Mouse (Mus musculus) embryo, embryonic 9.5 days (tissue): ENCODE data around the gene Adamtsl4.

Experiments used
- DNase-seq: peaks from one replicate; pipeline ENCODE4 v3.0.0-alpha.2; 2017; ENCODE audit errors: extremely low spot score

Gene Adamtsl4

DNA sequence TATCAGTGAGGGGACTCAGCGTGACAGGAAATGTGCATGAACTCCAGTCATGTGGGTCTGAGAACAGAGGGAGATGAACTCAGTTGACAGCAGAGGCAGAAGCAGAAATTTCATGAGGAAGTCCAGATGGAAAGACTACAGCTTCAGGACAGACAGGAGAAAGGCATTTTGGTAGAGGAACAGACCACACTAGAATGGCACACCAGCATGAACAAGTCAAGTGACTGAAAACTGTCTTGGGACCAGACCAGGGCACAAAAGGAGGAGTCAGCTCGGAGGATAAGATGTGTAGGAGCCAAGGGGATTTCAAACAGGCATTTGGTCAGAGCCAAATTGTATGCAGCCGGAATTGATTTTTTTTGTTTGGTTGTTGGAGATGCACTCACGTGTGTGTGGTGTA is 52.1 kb downstream of the Adamtsl4 start:
- DNase-seq: no peak

DNA sequence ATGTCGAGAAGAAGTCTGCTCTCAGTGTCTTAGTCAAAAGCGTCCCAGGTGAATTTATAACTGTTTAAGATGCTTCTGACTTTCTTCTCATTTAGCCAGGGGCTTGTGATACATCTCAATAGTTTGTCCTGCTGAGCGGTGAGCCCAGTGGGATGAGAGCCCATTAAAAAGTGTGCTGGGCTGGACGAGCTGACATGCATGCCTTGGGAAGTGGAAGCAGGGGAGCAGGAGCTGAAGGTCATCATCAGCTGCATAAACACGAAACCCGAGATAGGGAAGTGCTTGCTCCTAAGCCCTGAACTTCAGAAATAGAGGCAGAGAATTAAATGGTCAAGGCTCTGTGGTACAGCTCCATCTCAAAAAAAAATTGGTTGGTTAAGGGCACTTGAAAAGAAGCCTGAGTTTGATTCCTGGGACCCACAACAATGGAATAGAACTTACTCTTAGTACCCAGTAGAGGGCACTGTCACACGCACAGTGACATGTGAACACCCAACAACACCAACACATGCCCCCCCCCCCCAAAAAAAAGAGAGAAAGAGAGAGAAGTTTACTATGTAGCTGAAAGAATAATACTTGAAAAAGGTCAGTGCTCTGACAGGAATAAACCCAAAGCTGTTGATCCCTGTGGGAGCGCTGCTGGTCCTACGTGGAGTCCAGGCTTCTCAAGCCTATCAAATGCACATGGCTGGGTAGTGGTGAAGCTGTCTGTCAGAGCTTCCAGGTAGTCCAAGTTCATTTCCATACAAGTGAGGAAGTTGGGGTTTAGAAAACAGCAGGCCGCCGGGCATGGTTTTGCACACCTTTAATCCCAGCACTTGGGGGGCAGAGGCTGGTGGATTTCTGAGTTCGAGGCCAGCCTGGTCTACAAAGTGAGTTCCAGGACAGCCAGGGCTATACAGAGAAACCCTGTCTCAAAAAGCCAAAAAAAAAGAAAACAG is 54.8 kb downstream of the Adamtsl4 start:
- DNase-seq: peak; percentile 12

DNA sequence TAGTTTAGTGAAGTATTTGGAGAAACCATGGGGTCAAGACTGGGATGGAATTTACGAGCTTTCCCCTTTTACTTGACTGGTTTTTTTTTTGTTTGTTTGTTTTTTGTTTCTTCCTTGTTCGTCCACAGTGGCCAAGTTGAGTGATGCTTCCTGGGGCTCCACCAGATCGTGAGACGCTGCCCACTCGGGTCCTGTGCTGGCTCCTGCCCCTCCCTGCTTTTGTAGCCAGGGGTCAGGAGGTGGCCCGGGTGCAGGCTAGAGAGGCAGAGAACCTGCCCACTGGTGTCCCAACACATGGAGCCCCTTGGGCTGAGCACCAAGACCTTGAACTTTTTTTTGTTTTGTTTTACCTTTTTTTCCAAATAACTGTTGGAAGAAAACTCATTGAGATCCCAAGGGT is 56.4 kb downstream of the Adamtsl4 start:
- DNase-seq: no peak

DNA sequence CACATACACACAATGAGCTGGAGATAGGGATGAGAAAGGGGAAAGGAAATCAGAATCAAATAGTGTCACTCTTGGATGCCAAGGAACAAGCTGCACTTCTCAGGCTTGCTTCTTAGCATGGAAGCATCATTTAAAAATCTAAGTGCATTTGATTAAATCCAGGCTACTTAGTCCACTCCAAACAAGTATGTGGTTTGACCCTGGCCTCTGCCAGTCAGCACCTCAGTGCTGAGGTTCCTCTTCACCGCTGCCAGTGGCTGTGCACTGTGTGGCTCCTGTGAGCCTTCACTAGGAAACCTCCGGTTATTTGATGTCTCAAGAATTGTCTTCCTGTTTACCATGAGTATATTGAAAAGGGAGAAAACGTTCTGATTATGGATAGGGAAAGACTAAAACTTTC is 56.9 kb downstream of the Adamtsl4 start:
- no peak for DNase-seq

DNA sequence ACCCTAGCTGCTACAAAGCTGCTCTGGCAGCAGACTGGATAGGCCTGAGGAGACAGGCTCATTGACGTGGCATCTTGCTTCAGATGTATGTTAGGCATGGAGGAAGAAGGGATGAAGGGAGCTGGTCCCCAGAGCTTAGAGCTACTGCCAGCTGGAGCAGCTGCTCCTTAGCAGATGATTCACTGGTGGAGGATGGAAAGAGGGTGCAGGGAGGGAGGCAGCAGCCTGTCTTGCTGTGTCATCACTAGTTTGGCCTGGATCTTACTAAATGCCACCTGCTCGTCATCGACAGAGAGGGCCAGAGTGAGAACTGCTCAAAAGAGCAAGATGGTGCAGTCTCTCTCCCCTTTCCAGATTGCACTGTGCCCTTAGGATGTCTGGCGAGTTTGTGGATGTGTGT is 58.0 kb downstream of the Adamtsl4 start:
- DNase-seq: no peak

DNA sequence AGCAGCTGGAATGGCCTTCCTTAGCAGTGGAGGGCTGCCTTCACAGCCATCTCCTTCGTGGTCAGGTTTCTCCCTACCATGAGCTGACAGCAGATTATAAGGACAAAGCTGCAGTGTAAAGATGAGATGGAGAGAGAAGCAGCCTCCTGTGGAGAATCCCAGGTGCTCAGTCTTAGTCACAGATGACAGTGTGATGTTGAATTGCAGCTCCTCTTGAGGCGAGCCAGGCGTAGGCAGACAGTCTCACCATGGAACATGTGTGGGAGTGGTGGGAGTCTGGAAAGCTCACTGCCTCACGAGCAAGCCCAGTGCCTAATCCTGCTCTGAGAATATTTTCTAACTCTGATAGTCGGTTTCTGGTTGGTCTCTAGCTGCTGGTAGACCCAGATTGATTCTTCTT is 60.0 kb downstream of the Adamtsl4 start:
- DNase-seq: no peak
